Mouse (Mus musculus) stomach, postnatal 0 days (tissue): ENCODE measurements at regions not wholly inside any gene's neighbourhood (a gene's known extent, or its start where the extent isn't known, plus 50 kb on each side); places are given as distances from the start of the nearest gene placed in this dataset.

Experiments
- CTCF ChIP-seq: IDR thresholded peaks from 2 replicates; pipeline ENCODE4 v1.5.1; 2016; ENCODE audit warnings: antibody characterized with exemption, low read depth, mild to moderate bottlenecking, moderate library complexity
- EP300 ChIP-seq: optimal IDR thresholded peaks from 2 replicates; pipeline ENCODE3; 2016; ENCODE audit warnings: antibody characterized with exemption

GRCm38 (mm10) chr6:31182284-31182683, 216.3 kb upstream of the Mkln1 start:
- TF ChIP-seq CTCF (no peak), EP300 (no peak)
